Mouse (Mus musculus): ENCODE data around the gene Cox14.
"Not testable (repeated sequence)": the region's sequence is repeated elsewhere in the genome, so short reads cannot be mapped to it uniquely, and the experiment has no call there.

Cox14 gene

DNA sequence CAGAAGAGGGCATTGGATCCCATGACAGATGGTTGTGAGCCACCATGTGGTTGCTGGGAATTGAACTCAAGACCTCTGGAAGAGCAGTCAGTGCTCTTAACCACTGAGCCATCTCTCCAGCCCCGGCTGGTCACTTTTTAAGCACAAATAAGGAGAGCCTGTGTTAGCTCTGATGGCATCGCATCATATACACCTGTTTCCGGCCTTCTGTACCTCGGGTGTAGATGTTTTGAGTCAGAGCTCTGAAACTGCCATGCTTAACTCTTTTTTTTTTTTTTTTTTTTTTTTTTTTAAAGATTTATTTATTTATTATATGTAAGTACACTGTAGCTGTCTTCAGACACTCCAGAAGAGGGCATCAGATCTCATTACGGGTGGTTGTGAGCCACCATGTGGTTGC lies 1.6 kb downstream of the Cox14 start:
- DNase-seq (ENCODE audit: low read depth, low spot score), result not testable (repeated sequence)

DNA sequence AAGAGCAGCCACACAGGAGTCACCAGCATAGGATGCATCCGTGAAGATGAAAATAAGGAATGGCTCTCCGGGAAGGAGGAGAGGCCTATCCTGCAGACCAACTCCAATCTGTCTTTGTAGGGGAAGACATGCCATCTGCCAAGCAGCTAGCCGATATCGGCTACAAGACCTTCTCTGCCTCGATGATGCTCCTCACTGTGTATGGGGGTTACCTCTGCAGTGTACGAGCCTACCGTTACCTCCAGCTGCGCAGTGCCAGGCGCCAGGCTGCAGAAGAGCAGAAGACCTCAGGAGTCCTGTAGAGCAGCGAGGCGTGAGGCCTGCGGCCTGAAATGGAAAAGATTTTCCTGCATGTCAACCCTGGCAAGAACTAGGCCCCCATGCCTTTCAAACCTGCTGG lies 2.1 kb downstream of the Cox14 start:
- no peak for DNase-seq (ENCODE audit: low read depth, low spot score)

DNA sequence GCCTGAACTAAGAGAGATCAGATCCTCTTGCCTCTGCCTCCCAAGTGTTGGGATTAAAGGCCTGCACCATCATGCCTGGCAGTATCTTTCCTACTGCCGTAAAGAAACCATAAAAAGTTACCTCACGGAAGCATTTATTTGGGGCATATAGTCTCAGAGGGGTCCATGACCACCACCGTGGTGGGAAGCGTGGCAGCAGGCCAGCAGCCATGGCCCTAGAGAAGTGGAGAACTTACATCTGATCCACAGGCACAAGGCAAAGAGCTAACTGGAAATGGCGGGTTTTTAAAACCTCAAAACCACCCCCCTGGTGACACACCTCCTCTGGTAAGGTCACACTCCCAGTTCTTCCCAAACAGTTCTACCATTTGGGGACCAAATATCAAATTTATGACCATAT lies 2.8 kb downstream of the Cox14 start:
- DNase-seq (ENCODE audit: low read depth, low spot score), result no peak

DNA sequence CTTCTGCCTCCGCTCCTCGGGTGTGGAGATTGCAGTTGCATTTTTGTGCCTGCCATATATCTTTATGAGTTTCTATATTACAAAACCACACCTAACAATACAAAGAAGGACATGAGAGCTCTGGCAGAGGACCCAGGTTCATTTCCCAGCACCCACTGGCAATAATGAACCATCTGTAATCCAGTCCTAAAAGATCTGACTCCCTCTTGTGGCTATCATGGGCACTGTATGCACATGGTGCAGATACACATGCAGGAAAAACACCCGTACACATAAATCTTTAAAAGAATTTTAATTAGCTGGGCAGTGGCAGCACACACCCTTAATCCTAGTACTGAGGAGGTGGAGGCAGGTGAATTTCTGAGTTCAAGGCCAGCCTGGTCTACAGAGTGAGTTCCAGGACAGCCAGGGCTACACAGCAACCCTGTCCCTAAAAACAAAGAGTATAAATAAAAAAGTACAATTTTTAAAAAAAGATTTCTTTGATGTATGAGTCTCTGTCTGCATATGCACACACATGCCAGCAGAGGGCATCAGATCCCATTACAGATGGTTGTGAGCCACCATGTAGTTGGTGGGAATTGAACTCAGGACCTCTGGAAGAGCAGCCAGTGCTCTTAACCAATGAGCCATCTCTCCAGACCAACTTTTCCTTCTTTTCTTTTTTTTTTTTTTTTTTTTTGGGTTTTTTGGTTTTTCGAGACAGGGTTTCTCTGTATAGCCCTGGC lies 3.8 kb downstream of the Cox14 start:
- no peak for DNase-seq (ENCODE audit: low read depth, low spot score)

DNA sequence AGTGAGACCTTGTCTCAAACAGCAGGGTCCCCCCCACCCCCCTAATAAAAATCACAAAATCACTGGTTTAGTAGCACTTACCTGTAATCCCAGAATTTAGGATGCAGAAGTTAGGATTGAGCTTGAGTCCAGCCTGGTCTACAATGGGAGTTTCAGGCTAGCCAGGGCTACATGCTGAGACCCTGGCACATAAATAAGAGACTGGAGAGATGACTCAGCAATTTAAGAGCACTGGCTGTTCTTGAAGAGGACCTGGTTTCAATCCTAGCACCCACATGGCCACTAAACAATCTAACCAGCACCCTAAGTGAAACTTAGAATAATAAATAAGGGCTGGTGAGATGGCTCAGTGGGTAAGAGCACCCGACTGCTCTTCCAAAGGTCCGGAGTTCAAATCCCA lies 5.7 kb downstream of the Cox14 start:
- no peak for DNase-seq (ENCODE audit: low read depth, low spot score)

DNA sequence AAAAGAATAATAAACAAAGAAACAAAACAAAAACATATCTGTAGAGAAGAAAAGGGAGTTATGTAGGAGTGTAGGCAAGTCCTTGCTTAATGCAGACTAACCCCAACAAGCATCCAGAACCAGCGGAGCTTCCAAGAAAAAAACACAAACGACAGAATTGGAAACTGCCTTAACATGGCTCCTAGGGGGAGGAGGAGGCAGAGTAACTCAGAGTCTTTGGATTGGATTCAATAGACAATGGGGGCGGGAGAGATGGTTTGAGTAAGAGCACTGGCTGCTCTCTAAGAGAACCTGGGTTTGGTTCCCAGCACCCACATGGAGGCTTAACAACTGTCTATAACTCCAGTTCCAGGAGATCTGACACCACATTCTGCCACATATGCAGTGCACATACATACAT lies 6.3 kb downstream of the Cox14 start:
- DNase-seq (ENCODE audit: low read depth, low spot score), result no peak

DNA sequence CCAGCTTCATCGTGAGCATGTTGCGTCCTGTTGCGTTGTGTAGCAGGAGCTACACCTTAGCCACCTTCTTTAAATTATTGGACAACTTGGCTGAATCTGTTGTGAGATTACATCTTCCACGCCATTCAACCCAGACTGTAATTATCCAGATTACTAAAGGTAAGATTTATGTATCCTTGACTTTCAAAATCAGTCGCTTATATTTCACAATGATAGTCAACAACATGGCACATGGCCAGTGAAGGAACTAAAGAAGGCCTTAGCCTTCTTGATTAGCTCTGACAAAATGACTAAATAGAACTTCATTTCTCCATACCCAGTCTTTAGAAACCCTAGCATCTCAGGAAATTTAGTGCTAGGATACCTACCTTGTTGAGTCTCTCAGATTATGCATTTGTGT lies 7.8 kb downstream of the Cox14 start:
- DNase-seq (ENCODE audit: low read depth, low spot score), result no peak

DNA sequence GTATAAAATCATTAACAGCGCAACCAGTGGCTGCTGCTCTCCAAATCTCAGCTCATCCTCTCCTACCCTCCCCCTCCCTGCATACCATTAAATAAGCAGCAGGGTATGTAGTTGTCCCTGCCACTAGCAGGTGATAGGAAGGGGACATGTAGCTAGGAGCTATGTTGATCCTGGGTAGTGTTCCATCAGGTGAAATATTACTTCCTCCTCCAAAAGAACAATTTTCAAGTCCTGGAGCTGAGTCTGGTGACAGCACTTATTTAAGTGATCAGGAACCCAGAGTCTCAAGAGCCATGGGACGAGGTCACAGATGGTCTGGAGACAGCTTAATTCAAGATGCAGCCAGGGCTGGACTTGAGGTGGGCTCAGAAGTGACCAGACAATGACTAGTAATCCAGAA lies 10.2 kb downstream of the Cox14 start:
- DNase-seq (ENCODE audit: low read depth, low spot score), result no peak

DNA sequence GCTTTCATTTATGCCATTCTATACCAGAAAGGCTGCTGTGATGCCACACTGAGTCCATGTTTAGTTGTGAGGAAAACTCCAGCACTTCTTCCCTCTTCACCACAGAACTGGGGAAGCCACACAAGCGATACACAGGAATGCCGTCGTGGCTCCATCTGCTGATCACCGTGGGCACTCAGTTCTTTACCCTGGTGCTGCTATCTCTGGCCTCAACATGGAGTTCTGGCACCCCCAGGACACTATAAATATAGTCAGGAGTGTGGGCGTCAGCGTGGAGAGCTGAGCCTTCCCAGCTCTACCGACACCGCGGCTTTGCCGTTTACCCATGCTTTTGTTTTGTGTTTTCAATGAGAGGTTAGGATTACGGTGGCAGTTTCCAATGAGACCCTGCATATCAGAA lies 11.3 kb downstream of the Cox14 start:
- DNase-seq (ENCODE audit: low read depth, low spot score), result no peak

DNA sequence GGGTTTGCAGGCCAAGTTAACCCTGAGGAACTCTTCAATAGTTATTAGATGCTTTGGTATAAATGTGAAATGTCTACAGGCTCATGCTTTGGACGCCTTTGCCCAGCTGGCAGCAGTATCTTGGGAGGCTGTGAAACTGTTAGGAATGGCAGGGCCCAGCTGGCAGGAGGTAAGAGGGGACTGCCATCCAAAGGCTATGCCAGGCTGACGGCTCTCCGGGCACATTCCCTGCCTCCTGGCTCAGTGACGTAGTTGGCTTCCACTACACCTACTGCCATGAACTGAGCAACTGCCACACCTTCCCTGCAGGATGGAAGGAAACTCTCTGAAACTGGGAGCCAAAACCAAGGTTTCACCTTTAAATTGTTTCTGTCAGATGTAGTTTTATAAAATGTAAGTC lies 14.8 kb downstream of the Cox14 start:
- DNase-seq (ENCODE audit: low read depth, low spot score), result no peak

DNA sequence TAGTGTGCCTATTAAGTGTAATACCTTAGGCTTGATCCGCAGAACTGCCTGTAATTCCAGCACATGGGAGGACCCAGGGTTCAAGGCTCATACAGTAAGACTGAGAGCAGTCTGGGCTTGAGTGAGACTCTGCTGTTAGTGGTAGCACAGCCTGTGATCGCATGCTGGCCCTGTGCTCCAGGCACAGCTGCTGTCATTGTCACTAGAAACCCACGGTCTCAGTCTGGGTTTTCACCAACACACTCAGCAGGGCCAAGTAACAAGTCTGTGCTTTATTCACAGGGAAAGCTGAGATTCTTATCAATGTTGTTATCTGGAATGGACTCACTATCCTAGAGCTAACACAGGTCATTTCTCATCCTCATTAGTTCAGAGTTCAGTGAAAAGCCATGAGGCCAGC lies 28.8 kb downstream of the Cox14 start:
- DNase-seq (ENCODE audit: low read depth, low spot score), result no peak

DNA sequence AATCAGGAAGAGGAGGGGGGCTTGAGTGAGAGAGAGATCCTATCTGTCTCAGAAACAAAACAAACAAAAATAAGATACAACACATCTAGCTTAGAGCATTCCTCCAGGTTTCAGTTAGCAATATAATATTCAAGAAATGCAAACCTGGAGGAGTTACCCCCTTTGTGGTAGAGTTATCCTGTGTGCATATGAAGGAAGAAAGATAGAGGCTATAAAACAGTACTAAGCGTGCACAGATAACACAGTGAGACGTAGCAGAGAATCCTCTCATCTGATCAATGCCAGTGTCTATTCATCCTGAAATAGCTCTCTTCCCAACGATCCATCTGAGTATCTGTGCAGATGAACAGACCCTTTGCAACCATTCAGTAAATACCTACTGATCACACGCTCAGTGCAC lies 42.0 kb downstream of the Cox14 start:
- DNase-seq (ENCODE audit: low read depth, low spot score), result no peak

DNA sequence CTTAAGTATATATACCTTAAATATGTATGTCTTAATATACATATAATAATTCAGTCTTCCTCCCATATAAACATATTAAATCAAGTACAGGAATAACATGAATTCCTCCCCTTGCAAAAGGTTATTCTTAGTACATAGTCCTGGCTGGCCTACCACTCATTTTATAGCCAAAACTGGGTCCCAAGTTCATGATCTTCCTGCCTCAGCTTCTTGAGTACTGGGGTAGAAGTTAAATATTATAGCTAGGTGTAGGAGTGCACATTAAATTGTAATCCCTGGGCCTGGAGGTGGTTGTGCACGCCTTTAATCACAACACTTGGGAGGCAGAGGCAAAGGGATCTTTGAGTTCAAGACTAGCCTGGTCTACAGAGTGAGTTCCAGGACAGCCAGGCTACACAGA lies 43.3 kb downstream of the Cox14 start:
- no peak for DNase-seq (ENCODE audit: low read depth, low spot score)

DNA sequence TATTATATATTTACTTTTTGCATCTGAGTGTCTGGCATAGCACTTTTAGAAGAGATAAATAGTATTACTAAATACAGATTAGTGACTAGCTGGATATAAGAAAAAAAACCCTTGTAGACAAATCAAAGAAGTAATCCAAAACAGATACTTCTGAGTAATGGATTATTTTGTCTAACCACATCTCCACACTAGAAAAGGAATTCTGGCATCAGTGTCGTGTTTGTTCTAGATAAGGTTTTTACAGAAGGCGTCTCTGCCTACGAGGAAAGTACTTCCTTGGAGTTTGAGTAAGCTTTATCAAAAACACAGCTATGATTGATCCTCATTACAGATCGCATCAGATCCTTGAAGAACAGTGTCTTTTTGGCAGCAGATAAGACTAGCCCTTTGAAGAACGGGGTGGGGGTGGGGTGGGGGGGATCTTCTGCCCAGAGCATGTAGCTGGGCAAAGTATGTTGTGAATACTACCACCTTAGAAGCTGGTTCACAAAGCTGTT lies 45.6 kb downstream of the Cox14 start:
- DNase-seq (ENCODE audit: low read depth, low spot score), result no peak

DNA sequence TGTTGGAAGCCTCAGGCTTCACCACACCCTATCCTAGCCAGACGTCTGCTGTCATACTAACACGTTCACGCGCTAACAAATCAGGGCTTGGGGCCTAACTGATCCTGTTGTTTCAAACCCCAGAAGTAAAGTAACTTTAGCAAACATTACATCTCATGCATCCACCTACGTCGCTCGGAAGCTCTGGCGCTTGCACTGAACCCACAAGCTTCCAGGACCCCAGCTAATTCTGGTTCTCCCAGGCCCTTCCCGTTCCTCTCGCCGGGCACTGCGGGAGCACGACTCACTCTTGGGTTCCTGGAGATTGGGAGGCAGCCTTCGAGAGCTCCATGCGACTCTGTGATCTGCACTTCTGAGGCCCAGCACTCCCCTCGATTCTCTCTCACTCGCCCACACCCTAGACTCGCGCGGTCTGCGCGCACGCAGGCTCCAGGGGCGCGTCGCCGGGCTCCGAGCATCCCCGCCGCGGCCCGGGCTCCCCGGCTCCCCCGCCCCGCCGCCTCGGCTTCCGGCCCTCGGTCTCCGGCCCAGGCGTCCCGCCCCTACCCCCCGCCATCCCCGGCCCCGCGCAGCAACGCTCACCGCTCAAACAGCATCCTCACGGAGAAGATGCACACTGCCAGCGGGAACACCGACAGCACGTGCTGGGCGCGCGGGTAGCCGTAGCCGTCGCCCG lies 46.3 kb downstream of the Cox14 start:
- no peak for DNase-seq (ENCODE audit: low read depth, low spot score)

DNA sequence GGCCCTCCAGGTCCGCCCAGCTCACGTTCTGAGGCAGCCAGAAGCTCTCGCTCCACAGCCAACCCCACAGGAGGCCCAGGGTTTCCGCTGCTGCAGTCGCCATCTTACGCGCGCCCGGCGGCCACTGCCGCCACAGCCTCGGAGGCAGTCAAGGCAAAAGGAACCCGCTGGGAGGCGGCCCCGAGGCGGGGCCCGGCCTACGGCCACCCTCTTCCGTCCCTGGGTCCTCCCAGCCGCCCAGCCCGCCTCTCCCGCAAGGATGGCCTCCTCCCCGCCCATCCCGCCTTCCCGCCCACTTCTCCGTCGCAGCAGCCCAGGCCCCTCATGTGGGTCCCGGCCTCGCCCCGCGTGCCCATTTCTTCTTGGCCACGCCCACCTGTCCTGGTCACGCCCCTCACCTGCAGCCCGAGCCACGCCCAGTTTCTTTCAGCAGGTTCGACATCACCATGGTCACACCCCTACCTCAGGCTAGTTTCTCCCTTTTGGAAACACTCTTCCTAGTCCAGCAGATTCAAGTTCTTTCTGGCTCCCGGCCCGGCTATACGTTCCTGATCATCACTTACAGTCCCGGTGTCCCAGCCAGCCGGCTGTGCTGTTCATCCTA lies 47.0 kb downstream of the Cox14 start:
- no peak for DNase-seq (ENCODE audit: low read depth, low spot score)

DNA sequence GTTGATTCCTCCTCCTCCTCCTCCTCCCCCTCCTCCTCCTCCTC lies 47.3 kb downstream of the Cox14 start, which contains the start of gene Cers5:
Gene Cers5, minus strand, starts transcription at position 5 of the 44 bp plus-strand sequence.
- DNase-seq (ENCODE audit: low read depth, low spot score), result not testable (repeated sequence)

DNA sequence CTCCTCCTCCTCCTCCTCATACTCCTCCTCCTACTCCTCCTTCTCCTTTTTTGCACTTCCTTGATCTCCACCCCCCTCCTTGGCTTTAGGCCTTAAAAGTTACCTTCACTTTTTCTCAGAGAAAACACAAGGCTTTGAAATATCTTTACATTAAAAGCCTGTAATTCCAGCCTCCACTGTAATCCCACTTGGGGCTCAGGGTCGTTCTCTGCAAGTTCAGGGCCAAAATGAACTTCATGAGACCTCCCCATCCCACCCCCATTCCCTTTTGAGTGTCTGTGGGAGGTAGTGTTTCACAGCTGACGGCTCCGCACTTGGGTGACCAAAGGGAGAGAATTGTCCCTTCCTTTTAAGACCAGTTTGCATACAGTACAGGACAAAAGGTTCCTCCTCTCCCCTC lies 47.5 kb downstream of the Cox14 start:
- no peak for DNase-seq (ENCODE audit: low read depth, low spot score)

Data from brain, embryonic 18.5 days (tissue).